Mouse (Mus musculus) MEL (cell line): ENCODE measurements at regions not wholly inside any gene's neighbourhood (a gene's known extent, or its start where the extent isn't known, plus 50 kb on each side); places are given as distances from the start of the nearest gene placed in this dataset.

Experiments used
- DNase-seq: peaks from one replicate; pipeline ENCODE4 v3.0.0; 2011; ENCODE audit warnings: low read depth, low spot score
- H3K27ac ChIP-seq: 2 replicates; pipeline ENCODE4 v1.5.1; 2012; ENCODE audit warnings: low read depth, mild to moderate bottlenecking, control low read depth, low read length, moderate library complexity; ENCODE audit not compliant: control insufficient read depth
- H3K27me3 ChIP-seq, 2 experiments: fragments of 150-350 bp in 1 of 2; sonication (generic) in 1 of 2; 2 replicates each; pipeline ENCODE4 v1.6.1; 2012; ENCODE audit warnings: low read length in 2 of 2, mild to moderate bottlenecking in 2 of 2, improper control_type of control experiment in 1 of 2, moderate library complexity in 1 of 2; ENCODE audit not compliant: insufficient read depth in 2 of 2, control insufficient read depth in 1 of 2
- H3K36me3 ChIP-seq, 2 experiments: 2 replicates each; pipeline ENCODE4 v1.6.1; 2012 to 2014; ENCODE audit warnings: low read length in 2 of 2, improper control_type of control experiment in 1 of 2, inconsistent platforms in 1 of 2, mild to moderate bottlenecking in 1 of 2; ENCODE audit not compliant: insufficient read depth in 2 of 2, control insufficient read depth in 1 of 2
- H3K4me1 ChIP-seq, 2 experiments: fragments of 150-350 bp in 1 of 2; sonication (generic) in 1 of 2; 2 replicates each; pipeline ENCODE4 v1.6.1; 2012; ENCODE audit warnings: low read length in 2 of 2, improper control_type of control experiment in 1 of 2, mild to moderate bottlenecking in 1 of 2; ENCODE audit not compliant: insufficient read depth in 2 of 2, control insufficient read depth in 1 of 2
- H3K4me3 ChIP-seq, 2 experiments: fragments of 150-350 bp in 1 of 2; sonication (generic) in 1 of 2; 2 replicates each; pipeline ENCODE4 v1.5.1; 2012; ENCODE audit warnings: low read depth in 2 of 2, low read length in 2 of 2, mild to moderate bottlenecking in 2 of 2, moderate library complexity in 2 of 2, control low read depth in 1 of 2, improper control_type of control experiment in 1 of 2; ENCODE audit not compliant: control insufficient read depth in 1 of 2, insufficient read depth in 1 of 2
- H3K79me2 ChIP-seq: 2 replicates; pipeline ENCODE4 v1.6.1; 2012; ENCODE audit warnings: mild to moderate bottlenecking, low read length, moderate library complexity; ENCODE audit not compliant: control insufficient read depth, poor library complexity, insufficient read depth
- H3K9ac ChIP-seq: 2 replicates; pipeline ENCODE4 v1.6.1; 2012; ENCODE audit warnings: low read depth, mild to moderate bottlenecking, control low read depth, low read length, moderate library complexity; ENCODE audit not compliant: control insufficient read depth, poor library complexity, severe bottlenecking
- H3K9me3 ChIP-seq: fragments of 150-350 bp; sonication (generic); replicated peaks from 2 replicates; pipeline ENCODE4 v1.6.1; 2012; ENCODE audit warnings: mild to moderate bottlenecking, low read length, improper control_type of control experiment, moderate library complexity; ENCODE audit not compliant: insufficient read depth
- CHD1 ChIP-seq: IDR thresholded peaks from 2 replicates; pipeline ENCODE4 v1.6.1; 2012; ENCODE audit warnings: low read depth, mild to moderate bottlenecking, inconsistent platforms, low read length, improper control_type of control experiment
- CHD2 ChIP-seq: IDR thresholded peaks from 2 replicates; pipeline ENCODE4 v1.6.1; 2011; ENCODE audit warnings: low read length, improper control_type of control experiment
- E2F4 ChIP-seq: IDR thresholded peaks from 2 replicates; pipeline ENCODE4 v1.6.1; 2011; ENCODE audit warnings: low read depth, low read length, improper control_type of control experiment, borderline replicate concordance
- EP300 ChIP-seq, 2 experiments: IDR thresholded peaks; 2 replicates each; pipeline ENCODE4 v1.6.1; 2011; ENCODE audit warnings: improper control_type of control experiment in 2 of 2, low read length in 2 of 2, low read depth in 1 of 2, mild to moderate bottlenecking in 1 of 2
- ETS1 ChIP-seq: IDR thresholded peaks from 2 replicates; pipeline ENCODE4 v1.6.1; 2012; ENCODE audit warnings: low read depth, mild to moderate bottlenecking, inconsistent platforms, low read length, improper control_type of control experiment, moderate library complexity
- GABPA ChIP-seq: IDR thresholded peaks from 2 replicates; pipeline ENCODE4 v1.6.1; 2012; ENCODE audit warnings: low read depth, mild to moderate bottlenecking, inconsistent platforms, low read length, improper control_type of control experiment, moderate library complexity
- GATA1 ChIP-seq: IDR thresholded peaks from 2 replicates; pipeline ENCODE4 v1.6.1; 2011; ENCODE audit warnings: low read depth, low read length, improper control_type of control experiment
- HCFC1 ChIP-seq: IDR thresholded peaks from 2 replicates; pipeline ENCODE4 v1.6.1; 2012; ENCODE audit warnings: low read depth, mild to moderate bottlenecking, inconsistent platforms, low read length, improper control_type of control experiment, moderate library complexity
- KAT2A ChIP-seq: conservative IDR thresholded peaks from 2 replicates; pipeline ENCODE4 v1.6.1; 2012; ENCODE audit warnings: low read depth, low read length, improper control_type of control experiment, inconsistent platforms
- MAFK ChIP-seq: IDR thresholded peaks from 2 replicates; pipeline ENCODE4 v1.6.1; 2011; ENCODE audit warnings: low read depth, mild to moderate bottlenecking, low read length, improper control_type of control experiment, borderline replicate concordance
- MAX ChIP-seq: IDR thresholded peaks from 2 replicates; pipeline ENCODE4 v1.6.1; 2011; ENCODE audit warnings: low read length, improper control_type of control experiment
- MAZ ChIP-seq: IDR thresholded peaks from 2 replicates; pipeline ENCODE4 v1.6.1; 2012; ENCODE audit warnings: low read depth, mild to moderate bottlenecking, inconsistent platforms, low read length, improper control_type of control experiment
- MEF2A ChIP-seq: IDR thresholded peaks from 2 replicates; pipeline ENCODE4 v1.6.1; 2014; ENCODE audit warnings: low read depth, mild to moderate bottlenecking, inconsistent platforms, low read length, improper control_type of control experiment; ENCODE audit not compliant: poor library complexity, insufficient replicate concordance, severe bottlenecking; ENCODE audit errors: extremely low read depth
- MXI1 ChIP-seq: IDR thresholded peaks from 2 replicates; pipeline ENCODE4 v1.6.1; 2011; ENCODE audit warnings: mild to moderate bottlenecking, low read depth, low read length, improper control_type of control experiment
- MYB ChIP-seq: IDR thresholded peaks from 2 replicates; pipeline ENCODE4 v1.6.1; 2011; ENCODE audit warnings: mild to moderate bottlenecking, low read depth, low read length, improper control_type of control experiment
- MYC ChIP-seq: IDR thresholded peaks from 2 replicates; pipeline ENCODE4 v1.6.1; 2011; ENCODE audit warnings: low read depth, mild to moderate bottlenecking, low read length, improper control_type of control experiment, moderate library complexity
- NELFE ChIP-seq: IDR thresholded peaks from 2 replicates; pipeline ENCODE4 v1.6.1; 2011; ENCODE audit warnings: low read depth, low read length, improper control_type of control experiment
- POLR2A ChIP-seq, 2 experiments: IDR thresholded peaks; 2 replicates each; pipeline ENCODE4 v1.6.1; 2011 to 2012; ENCODE audit warnings: low read length in 2 of 2, mild to moderate bottlenecking in 2 of 2, control low read depth in 1 of 2, improper control_type of control experiment in 1 of 2, low read depth in 1 of 2, moderate library complexity in 1 of 2; ENCODE audit not compliant: control insufficient read depth in 1 of 2, insufficient read depth in 1 of 2, poor library complexity in 1 of 2
- POLR2AphosphoS2 ChIP-seq: IDR thresholded peaks from 2 replicates; pipeline ENCODE4 v1.6.1; 2011; ENCODE audit warnings: low read length, improper control_type of control experiment
- POLR2AphosphoS5 ChIP-seq: IDR thresholded peaks from 2 replicates; pipeline ENCODE4 v1.6.1; 2012; ENCODE audit warnings: low read depth, borderline replicate concordance, mild to moderate bottlenecking, inconsistent platforms, low read length, moderate library complexity, mixed read lengths
- RAD21 ChIP-seq: IDR thresholded peaks from 2 replicates; pipeline ENCODE4 v1.6.1; 2011; ENCODE audit warnings: mild to moderate bottlenecking, low read depth, low read length, improper control_type of control experiment
- SIN3A ChIP-seq: IDR thresholded peaks from 2 replicates; pipeline ENCODE4 v1.6.1; 2012; ENCODE audit warnings: low read length, improper control_type of control experiment, inconsistent platforms
- SMC3 ChIP-seq: IDR thresholded peaks from 2 replicates; pipeline ENCODE4 v1.6.1; 2011; ENCODE audit warnings: low read depth, low read length, improper control_type of control experiment
- TAL1 ChIP-seq: IDR thresholded peaks from 2 replicates; pipeline ENCODE4 v1.6.1; 2012; ENCODE audit warnings: mild to moderate bottlenecking, inconsistent platforms, low read length, moderate library complexity, mixed read lengths
- TBP ChIP-seq: IDR thresholded peaks from 2 replicates; pipeline ENCODE4 v1.8.0; 2011; ENCODE audit warnings: low read depth, low read length, improper control_type of control experiment
- TCF12 ChIP-seq: IDR thresholded peaks from 2 replicates; pipeline ENCODE4 v1.6.1; 2014; ENCODE audit warnings: low read depth, mild to moderate bottlenecking, inconsistent platforms, low read length, improper control_type of control experiment, moderate library complexity
- USF1 ChIP-seq: IDR thresholded peaks from 2 replicates; pipeline ENCODE4 v1.6.1; 2014; ENCODE audit warnings: low read depth, mild to moderate bottlenecking, inconsistent platforms, low read length, improper control_type of control experiment, moderate library complexity
- ZC3H11A ChIP-seq: IDR thresholded peaks from 2 replicates; pipeline ENCODE4 v1.6.1; 2012; ENCODE audit warnings: low read depth, mild to moderate bottlenecking, inconsistent platforms, low read length, improper control_type of control experiment
- ZKSCAN1 ChIP-seq: IDR thresholded peaks from 2 replicates; pipeline ENCODE4 v1.6.1; 2012; ENCODE audit warnings: low read depth, mild to moderate bottlenecking, inconsistent platforms, low read length, improper control_type of control experiment, moderate library complexity
- ZMIZ1 ChIP-seq: IDR thresholded peaks from 2 replicates; pipeline ENCODE4 v1.6.1; 2012; ENCODE audit warnings: low read depth, mild to moderate bottlenecking, inconsistent platforms, low read length, improper control_type of control experiment, moderate library complexity
- ZNF384 ChIP-seq: IDR thresholded peaks from 2 replicates; pipeline ENCODE4 v1.6.1; 2012; ENCODE audit warnings: low read depth, mild to moderate bottlenecking, inconsistent platforms, low read length, improper control_type of control experiment

- no peak for TF ChIP-seq USF1
- TF ChIP-seq RAD21, result no peak
- no peak for TF ChIP-seq CHD1
- TF ChIP-seq POLR2AphosphoS5, result no peak
- TF ChIP-seq MEF2A, result no peak
- TF ChIP-seq ZNF384, result no peak
- no peak for TF ChIP-seq ZKSCAN1
- no peak for TF ChIP-seq HCFC1
- no peak for TF ChIP-seq EP300 (IDR thresholded peaks at IDR 0.05; ENCODE audit: low read depth in 1 of 2, low read length in 2 of 2)
- no peak for TF ChIP-seq SMC3
- no peak for TF ChIP-seq POLR2AphosphoS2
- TF ChIP-seq TAL1, result no peak
- TF ChIP-seq MYC, result no peak
- no peak for TF ChIP-seq ZMIZ1
- TF ChIP-seq TBP, result no peak
- no peak for TF ChIP-seq NELFE
- TF ChIP-seq KAT2A, result no peak
- TF ChIP-seq ETS1, result no peak
- TF ChIP-seq MAX, result no peak
- peak; percentile 50 for DNase-seq
- Histone ChIP-seq H3K27me3 (no peaks in the 10 kb centered on the region), H3K79me2 (no peaks in the 10 kb centered on the region), H3K36me3 (peaks cover 14 to 35% of the 10 kb centered on the region in 2 experiments), H3K9ac (no peak overlapping the region), H3K4me3 (no peak overlapping the region), H3K9me3 (no peaks in the 10 kb centered on the region), H3K4me1 (peaks cover 14 to 38% of the 10 kb centered on the region in 2 experiments), H3K27ac (peak overlapping the region; percentile 80; the same call in 1 of the 2 replicates)
These were observed 119.5 kb upstream of the Klf14 start for GRCm38 (mm10) chr6:31078413-31078812.

GRCm38 (mm10) chr6:31079586-31080259 lies 120.8 kb upstream of the Klf14 start:
- H3K27me3 ChIP-seq, result no peaks in the 10 kb centered on the region
- H3K27ac ChIP-seq, result peak overlapping the region; percentile 80
- peak; percentile 91 for DNase-seq
- H3K79me2 ChIP-seq, result no peaks in the 10 kb centered on the region
- no peaks in the 10 kb centered on the region for H3K9me3 ChIP-seq
- H3K36me3 ChIP-seq, result peaks cover 12 to 35% of the 10 kb centered on the region in 2 experiments
- H3K9ac ChIP-seq, result peak overlapping the region; percentile 43
- peaks cover 14 to 38% of the 10 kb centered on the region in 2 experiments for H3K4me1 ChIP-seq
- no peak overlapping the region for H3K4me3 ChIP-seq
- TF ChIP-seq MAX (peak; percentile 89), NELFE (no peak), SMC3 (no peak; the same call in 1 of the 2 replicates), SIN3A (peak; percentile 73), MYC (peak; percentile 93), MXI1 (peak; percentile 81), ZC3H11A (no peak), TAL1 (no peak), CHD2 (no peak), E2F4 (no peak), GABPA (no peak), EP300 (IDR thresholded peaks at IDR 0.05; ENCODE audit: low read depth in 1 of 2, low read length in 2 of 2) (peak in 1 of 2 experiments; percentile 75; a peak in 2 of 4 replicates), POLR2A (IDR thresholded peaks at IDR 0.05; ENCODE audit: control insufficient read depth in 1 of 2, insufficient read depth in 1 of 2, low read depth in 1 of 2, low read length in 2 of 2, poor library complexity in 1 of 2) (0 out of 4 replicates have a peak, but pooled peaks of 1 of the 2 experiments have one; percentile 33), MAZ (no peak), GATA1 (no peak), TCF12 (peak; percentile 43; the same call in 1 of the 2 replicates), ZNF384 (no peak), CHD1 (no peak), MAFK (no peak), MYB (peak; percentile 85), ZMIZ1 (no peak)
